Mouse (Mus musculus) inflammation-experienced regulatory T-cells, adult 6 months (primary cell): Measurements from ENCODE around the gene Cdh22. TPM values are rescaled to one million over a fixed set of nuclear protein-coding genes. Genes with fewer than 3 reads are reported as not detected.

Experiments used
- ATAC-seq: one replicate; pipeline ENCODE4 v1.8.0; 2017
- polyA plus RNA-seq, 3 experiments: library from polyadenylated mRNA; unstranded; fragments of 100-300 nt; shearing (Covaris generic); gene quantifications; one replicate each; pipeline ENCODE4 v1.2.1; 2017

The Cdh22 gene
- polyA plus RNA-seq, 3 experiments from 2014 or later = not detected

- no peak for ATAC-seq
These were observed 14.3 kb upstream of the Cdh22 start for GRCm38 (mm10) chr2:165248967-165249366.

GRCm38 (mm10) chr2:165246349-165246748, 11.7 kb upstream of the Cdh22 start:
- no peak for ATAC-seq

GRCm38 (mm10) chr2:165243122-165243720, 8.6 kb upstream of the Cdh22 start:
- no peak for ATAC-seq

GRCm38 (mm10) chr2:165242575-165242974, 7.9 kb upstream of the Cdh22 start:
- no peak for ATAC-seq

- no peak for ATAC-seq
These were observed 7.1 kb upstream of the Cdh22 start for GRCm38 (mm10) chr2:165241786-165242185.

GRCm38 (mm10) chr2:165240371-165240770, 5.7 kb upstream of the Cdh22 start:
- ATAC-seq = no peak

GRCm38 (mm10) chr2:165239533-165240144, 5.0 kb upstream of the Cdh22 start:
- no peak for ATAC-seq

GRCm38 (mm10) chr2:165238416-165239145, 3.9 kb upstream of the Cdh22 start:
- ATAC-seq = no peak

- ATAC-seq = no peak
These were observed 401 bp downstream of the Cdh22 start for GRCm38 (mm10) chr2:165234291-165234612.

- no peak for ATAC-seq
These were observed 962 bp downstream of the Cdh22 start for GRCm38 (mm10) chr2:165233491-165234290.

- no peak for ATAC-seq
These were observed 5.6 kb downstream of the Cdh22 start for GRCm38 (mm10) chr2:165229050-165229449.

- ATAC-seq = no peak
These were observed 10.8 kb downstream of the Cdh22 start for GRCm38 (mm10) chr2:165223837-165224236.

GRCm38 (mm10) chr2:165221952-165222351, 12.7 kb downstream of the Cdh22 start:
- no peak for ATAC-seq

GRCm38 (mm10) chr2:165220347-165220945, 14.2 kb downstream of the Cdh22 start:
- no peak for ATAC-seq

- no peak for ATAC-seq
These were observed 15.7 kb downstream of the Cdh22 start for GRCm38 (mm10) chr2:165218954-165219353.

- no peak for ATAC-seq
These were observed 17.1 kb downstream of the Cdh22 start for GRCm38 (mm10) chr2:165217361-165218149.

- no peak for ATAC-seq
These were observed 19.3 kb downstream of the Cdh22 start for GRCm38 (mm10) chr2:165215103-165215951.

GRCm38 (mm10) chr2:165211426-165212079, 23.1 kb downstream of the Cdh22 start:
- no peak for ATAC-seq

GRCm38 (mm10) chr2:165210948-165211347, 23.7 kb downstream of the Cdh22 start:
- no peak for ATAC-seq

- ATAC-seq = no peak
These were observed 27.0 kb downstream of the Cdh22 start for GRCm38 (mm10) chr2:165207689-165208088.
